In genomic region chr2:33957754-33958153, GRCm38 (mm10) we compare ENCODE assay signal across 8 mouse cellular contexts.
DNase-seq lines count a peak whose midpoint lies in the region; ATAC-seq lines count a peak whose summit lies in the region.

No protein-coding gene starts in this region.

- H3K4me3 ChIP-seq in forebrain, embryonic 11.5 days (ENCODE audit: low read depth, low read length), result no peak overlapping the region
- no peak overlapping the region for H3K4me3 ChIP-seq in forebrain, embryonic 15.5 days
- H3K4me3 ChIP-seq in liver, embryonic 11.5 days (ENCODE audit: low read depth, low read length), result no peak overlapping the region

- H3K27me3 ChIP-seq in forebrain, embryonic 11.5 days (ENCODE audit: control insufficient read depth, insufficient read depth, low read length), result no peaks in the 10 kb centered on the region
- H3K27me3 ChIP-seq in forebrain, embryonic 15.5 days, result no peaks in the 10 kb centered on the region
- H3K27me3 ChIP-seq in liver, embryonic 11.5 days (replicated peaks; ENCODE audit: control insufficient read depth, insufficient read depth, low read length), result no peaks in the 10 kb centered on the region

- H3K4me1 ChIP-seq in forebrain, embryonic 11.5 days (replicated peaks; ENCODE audit: control insufficient read depth, insufficient read depth, low read length), result peaks cover 7% of the 10 kb centered on the region; the same call in 1 of the 2 replicates
- peaks cover 16% of the 10 kb centered on the region for H3K4me1 ChIP-seq in forebrain, embryonic 15.5 days
- no peaks in the 10 kb centered on the region for H3K4me1 ChIP-seq in liver, embryonic 11.5 days (replicated peaks; ENCODE audit: control insufficient read depth, insufficient read depth, low read length)

- no peak overlapping the region for H3K27ac ChIP-seq in forebrain, embryonic 11.5 days (ENCODE audit: low read depth, low read length)
- no peak overlapping the region for H3K27ac ChIP-seq in forebrain, embryonic 15.5 days (replicated peaks)
- H3K27ac ChIP-seq in liver, embryonic 11.5 days (ENCODE audit: low read depth, low read length), result no peak overlapping the region

- intact Hi-C loops in heart, postnatal 36 days (cut with DNase I), result loop anchor here (1.0 kb wide), 2 partner anchors 136 to 211 kb away; no protein-coding TSS in a partner anchor

- H3K4me2 ChIP-seq in forebrain, embryonic 11.5 days (ENCODE audit: low read depth, low read length, severe bottlenecking), result no peak overlapping the region
- H3K4me2 ChIP-seq in forebrain, embryonic 15.5 days (replicated peaks), result no peak overlapping the region
- H3K4me2 ChIP-seq in liver, embryonic 11.5 days, result no peak overlapping the region

- no peaks in the 10 kb centered on the region for H3K9me3 ChIP-seq in forebrain, embryonic 11.5 days (ENCODE audit: control insufficient read depth, low read length)
- H3K9me3 ChIP-seq in forebrain, embryonic 15.5 days, result no peaks in the 10 kb centered on the region
- H3K9me3 ChIP-seq in liver, embryonic 11.5 days (ENCODE audit: control insufficient read depth, low read length), result no peaks in the 10 kb centered on the region

- no peaks in the 10 kb centered on the region for H3K36me3 ChIP-seq in forebrain, embryonic 11.5 days (ENCODE audit: control insufficient read depth, insufficient read depth, low read length)
- no peaks in the 10 kb centered on the region for H3K36me3 ChIP-seq in forebrain, embryonic 15.5 days
- no peaks in the 10 kb centered on the region for H3K36me3 ChIP-seq in liver, embryonic 11.5 days (ENCODE audit: control insufficient read depth, insufficient read depth, low read length)

- no peak overlapping the region for H3K9ac ChIP-seq in forebrain, embryonic 11.5 days (ENCODE audit: low read length)
- H3K9ac ChIP-seq in forebrain, embryonic 15.5 days (replicated peaks), result no peak overlapping the region
- no peak overlapping the region for H3K9ac ChIP-seq in liver, embryonic 11.5 days (ENCODE audit: low read depth, low read length)

- no peak for ATAC-seq in forebrain, embryonic 11.5 days (replicated peaks; ENCODE audit: low FRiP score)
- no peak for ATAC-seq in forebrain, embryonic 15.5 days (replicated peaks)
- no peak for ATAC-seq in liver, embryonic 11.5 days (replicated peaks; ENCODE audit: low FRiP score)

- WGBS in forebrain, embryonic 11.5 days, result 63% methylated on average over 6 of the region's 6 CpGs
- WGBS in forebrain, embryonic 15.5 days, result 70% methylated on average over 6 of the region's 6 CpGs
- 58% methylated on average over 6 of the region's 6 CpGs for WGBS in liver, embryonic 11.5 days

- DNase-seq in forebrain, embryonic 11.5 days (ENCODE audit: low spot score), result peak; percentile 78
- DNase-seq in liver, result peak; percentile 67
- DNase-seq in liver, embryonic 11.5 days (ENCODE audit: low spot score), result no peak
- DNase-seq in adrenal gland, postnatal 10 days, result peak; percentile 66
- DNase-seq in heart, postnatal 36 days, result peak; percentile 22 to 56
- peak; percentile 72 for DNase-seq in naive thymus-derived CD4-positive, alpha-beta T cell, adult 2 months (ENCODE audit: low read depth)
- DNase-seq in frontal cortex, postnatal 25 days (ENCODE audit: low spot score in 2 of 2), result no peak

Comparison
In these comparisons a context has a peak if more than half of its experiments do, and no peak if none do; other contexts are left out.
1. DNase-seq: peak in forebrain, embryonic 11.5 days (single experiment), liver (single experiment), adrenal gland, postnatal 10 days (single experiment), heart, postnatal 36 days (2 of 2) and naive thymus-derived CD4-positive, alpha-beta T cell, adult 2 months (single experiment); none in liver, embryonic 11.5 days (single experiment) and frontal cortex, postnatal 25 days (0 of 2).